Comparison of ENCODE assay signal across 8 mouse cellular contexts in genomic region chr9:107551890-107552355, GRCm38 (mm10). TPM values are rescaled to one million over a fixed set of nuclear protein-coding genes. Genes with fewer than 3 reads are reported as not detected.
DNase-seq lines count a peak whose midpoint lies in the region; ATAC-seq and TF ChIP-seq lines count a peak whose summit lies in the region.

No protein-coding gene starts in this region.

- peaks cover 6% of the 10 kb centered on the region for H3K36me3 ChIP-seq in kidney, embryonic 15.5 days
- H3K36me3 ChIP-seq in hindbrain, embryonic 11.5 days (ENCODE audit: control insufficient read depth, insufficient read depth, low read length), result no peaks in the 10 kb centered on the region
- peaks cover 3% of the 10 kb centered on the region for H3K36me3 ChIP-seq in midbrain, embryonic 12.5 days

- no peak for DNase-seq in kidney, postnatal 25 days
- DNase-seq in hindbrain, embryonic 11.5 days (ENCODE audit: low spot score), result no peak
- DNase-seq in gastrocnemius, postnatal 4 days (ENCODE audit: low spot score in 2 of 2), result no peak
- DNase-seq in layer of hippocampus, adult 9-11 months, result no peak

- ATAC-seq in kidney, embryonic 15.5 days (replicated peaks; ENCODE audit: low FRiP score), result no peak
- ATAC-seq in hindbrain, embryonic 11.5 days (ENCODE audit: low FRiP score), result no peak
- no peak for ATAC-seq in midbrain, embryonic 12.5 days (ENCODE audit: low FRiP score, low read depth)
- ATAC-seq in frontal cortex, adult (ENCODE audit: low TSS enrichment), result no peak

- 10% methylated on average over 8 of the region's 8 CpGs for whole genome bisulfite sequencing in kidney, embryonic 15.5 days
- 43% methylated on average over 8 of the region's 8 CpGs for WGBS in bone marrow, adult 2 months
- 4% methylated on average over 8 of the region's 8 CpGs for WGBS in hindbrain, embryonic 11.5 days
- whole genome bisulfite sequencing in midbrain, embryonic 12.5 days, result 6% methylated on average over 8 of the region's 8 CpGs

- peak overlapping the region; percentile 79 for H3K4me3 ChIP-seq in kidney, embryonic 15.5 days (replicated peaks)
- peak overlapping the region; percentile 57 for H3K4me3 ChIP-seq in bone marrow, adult 2 months (replicated peaks; ENCODE audit: control insufficient read depth, low read depth, low read length)
- H3K4me3 ChIP-seq in hindbrain, embryonic 11.5 days (ENCODE audit: low read depth, low read length), result peak overlapping the region; percentile 36
- H3K4me3 ChIP-seq in midbrain, embryonic 12.5 days, result peak overlapping the region; percentile 36

- H3K9me3 ChIP-seq in kidney, embryonic 15.5 days (replicated peaks), result no peaks in the 10 kb centered on the region
- H3K9me3 ChIP-seq in hindbrain, embryonic 11.5 days (ENCODE audit: control insufficient read depth, low read length), result no peaks in the 10 kb centered on the region
- H3K9me3 ChIP-seq in midbrain, embryonic 12.5 days, result no peaks in the 10 kb centered on the region

- peak overlapping the region; percentile 70 for H3K4me2 ChIP-seq in kidney, embryonic 15.5 days
- peak overlapping the region; percentile 67 for H3K4me2 ChIP-seq in hindbrain, embryonic 11.5 days (replicated peaks; ENCODE audit: low read depth, low read length)
- H3K4me2 ChIP-seq in midbrain, embryonic 12.5 days (replicated peaks), result peak overlapping the region; percentile 58

- no peak for TF ChIP-seq CTCF in bone marrow, adult 2 months (IDR thresholded peaks at IDR 0.05; ENCODE audit: control insufficient read depth, insufficient read depth, low read length)

- H3K4me1 ChIP-seq in kidney, embryonic 15.5 days, result peaks cover 69% of the 10 kb centered on the region
- H3K4me1 ChIP-seq in bone marrow, adult 2 months (ENCODE audit: control insufficient read depth, insufficient read depth, low read length), result peaks cover 13% of the 10 kb centered on the region
- H3K4me1 ChIP-seq in hindbrain, embryonic 11.5 days (replicated peaks; ENCODE audit: control insufficient read depth, insufficient read depth, low read length), result peaks cover 19% of the 10 kb centered on the region; the same call in 1 of the 2 replicates
- peaks cover 60% of the 10 kb centered on the region for H3K4me1 ChIP-seq in midbrain, embryonic 12.5 days

- peak overlapping the region; percentile 99 for H3K27ac ChIP-seq in kidney, embryonic 15.5 days
- no peak overlapping the region for H3K27ac ChIP-seq in bone marrow, adult 2 months (ENCODE audit: control insufficient read depth, insufficient read depth, low read depth, low read length, poor library complexity)
- no peak overlapping the region for H3K27ac ChIP-seq in hindbrain, embryonic 11.5 days (ENCODE audit: low read depth, low read length)
- no peak overlapping the region for H3K27ac ChIP-seq in midbrain, embryonic 12.5 days (replicated peaks)

- H3K9ac ChIP-seq in kidney, embryonic 15.5 days, result peak overlapping the region; percentile 52
- peak overlapping the region; percentile 55 for H3K9ac ChIP-seq in hindbrain, embryonic 11.5 days (ENCODE audit: low read depth, low read length)
- H3K9ac ChIP-seq in midbrain, embryonic 12.5 days (replicated peaks), result peak overlapping the region; percentile 54

- no peak for TF ChIP-seq POLR2A in bone marrow, adult 2 months (IDR thresholded peaks at IDR 0.05; ENCODE audit: borderline replicate concordance, control insufficient read depth, low read depth, low read length)

- no peaks in the 10 kb centered on the region; the same call in 1 of the 2 replicates for H3K27me3 ChIP-seq in kidney, embryonic 15.5 days
- H3K27me3 ChIP-seq in hindbrain, embryonic 11.5 days (ENCODE audit: control insufficient read depth, insufficient read depth, low read length), result peaks cover 35% of the 10 kb centered on the region
- H3K27me3 ChIP-seq in midbrain, embryonic 12.5 days, result peaks cover 64% of the 10 kb centered on the region

RNA-seq across cellular contexts. Expression of gene Rassf1, which starts 0.6 kb away (rescaled TPM):
- polyA plus RNA-seq in kidney, embryonic 15.5 days (2015; fragmentation: Nextera tagmentation; extraction: Ambion mirVana), result 61.7 and 63.4 TPM in 2 replicates
- 31.3 and 32.3 TPM in 2 replicates for polyA plus RNA-seq in bone marrow, adult 2 months (2011; ENCODE audit: insufficient read depth, insufficient read length, low replicate concordance, missing spikeins)
- polyA plus RNA-seq in hindbrain, embryonic 11.5 days (2014; fragmentation: Nextera tagmentation; extraction: Ambion mirVana), result 39.7 and 41.2 TPM in 2 replicates
- 43.6 and 48.9 TPM in 2 replicates for polyA plus RNA-seq in midbrain, embryonic 12.5 days (2016; fragmentation: Nextera tagmentation; extraction: Ambion mirVana)
- 10 to 100 TPM; 31.1 to 39.6 TPM for total RNA-seq in gastrocnemius, postnatal 4 days (2021)

RNA-seq across cellular contexts. Expression of gene Zmynd10, which starts 4.8 kb away (rescaled TPM):
- polyA plus RNA-seq in kidney, embryonic 15.5 days (2015; fragmentation: Nextera tagmentation; extraction: Ambion mirVana), result 1.2 and 2.9 TPM in 2 replicates
- not detected in 2 replicates for polyA plus RNA-seq in bone marrow, adult 2 months (2011; ENCODE audit: insufficient read depth, insufficient read length, low replicate concordance, missing spikeins)
- 3.7 and 5.0 TPM in 2 replicates for polyA plus RNA-seq in hindbrain, embryonic 11.5 days (2014; fragmentation: Nextera tagmentation; extraction: Ambion mirVana)
- polyA plus RNA-seq in midbrain, embryonic 12.5 days (2016; fragmentation: Nextera tagmentation; extraction: Ambion mirVana), result 1.1 and 2.6 TPM in 2 replicates
- total RNA-seq in gastrocnemius, postnatal 4 days (2021), result not detected

RNA-seq across cellular contexts. Expression of gene Nprl2, which starts 9.9 kb away (rescaled TPM):
- polyA plus RNA-seq in kidney, embryonic 15.5 days (2015; fragmentation: Nextera tagmentation; extraction: Ambion mirVana), result 44.4 and 46.8 TPM in 2 replicates
- 9.3 and 24.6 TPM in 2 replicates for polyA plus RNA-seq in bone marrow, adult 2 months (2011; ENCODE audit: insufficient read depth, insufficient read length, low replicate concordance, missing spikeins)
- 46.2 and 46.5 TPM in 2 replicates for polyA plus RNA-seq in hindbrain, embryonic 11.5 days (2014; fragmentation: Nextera tagmentation; extraction: Ambion mirVana)
- 48.1 and 48.4 TPM in 2 replicates for polyA plus RNA-seq in midbrain, embryonic 12.5 days (2016; fragmentation: Nextera tagmentation; extraction: Ambion mirVana)
- total RNA-seq in gastrocnemius, postnatal 4 days (2021), result 10 to 100 TPM; 10.0 to 12.7 TPM

RNA-seq across cellular contexts. Expression of gene Cyb561d2, which starts 9.9 kb away (rescaled TPM):
- 31.5 and 33.9 TPM in 2 replicates for polyA plus RNA-seq in kidney, embryonic 15.5 days (2015; fragmentation: Nextera tagmentation; extraction: Ambion mirVana)
- 6.0 and 10.3 TPM in 2 replicates for polyA plus RNA-seq in bone marrow, adult 2 months (2011; ENCODE audit: insufficient read depth, insufficient read length, low replicate concordance, missing spikeins)
- 19.6 and 21.2 TPM in 2 replicates for polyA plus RNA-seq in hindbrain, embryonic 11.5 days (2014; fragmentation: Nextera tagmentation; extraction: Ambion mirVana)
- polyA plus RNA-seq in midbrain, embryonic 12.5 days (2016; fragmentation: Nextera tagmentation; extraction: Ambion mirVana), result 19.3 and 19.4 TPM in 2 replicates
- 1 to 10 TPM; 4.6 to 5.9 TPM for total RNA-seq in gastrocnemius, postnatal 4 days (2021)

RNA-seq across cellular contexts. Expression of gene Tusc2, which starts 11.1 kb away (rescaled TPM):
- polyA plus RNA-seq in kidney, embryonic 15.5 days (2015; fragmentation: Nextera tagmentation; extraction: Ambion mirVana), result 46.5 and 46.8 TPM in 2 replicates
- polyA plus RNA-seq in bone marrow, adult 2 months (2011; ENCODE audit: insufficient read depth, insufficient read length, low replicate concordance, missing spikeins), result 15.0 and 22.1 TPM in 2 replicates
- polyA plus RNA-seq in hindbrain, embryonic 11.5 days (2014; fragmentation: Nextera tagmentation; extraction: Ambion mirVana), result 88.2 and 92.4 TPM in 2 replicates
- polyA plus RNA-seq in midbrain, embryonic 12.5 days (2016; fragmentation: Nextera tagmentation; extraction: Ambion mirVana), result 90.1 and 95.0 TPM in 2 replicates
- 10 to 100 TPM; 20.3 to 21.5 TPM for total RNA-seq in gastrocnemius, postnatal 4 days (2021)
